Mouse (Mus musculus) CH12.LX (cell line): Measurements from ENCODE around the gene Stpg1.

ENCODE experiments used
- CTCF ChIP-seq, 2 experiments: IDR thresholded peaks in 1 of 2; conservative IDR thresholded peaks in 1 of 2; 2 replicates each; pipeline ENCODE4 v1.5.1; 2011 to 2012; ENCODE audit warnings: low read depth in 2 of 2, low read length in 2 of 2, improper control_type of control experiment in 1 of 2, inconsistent platforms in 1 of 2, mild to moderate bottlenecking in 1 of 2, moderate library complexity in 1 of 2
- E2F4 ChIP-seq: IDR thresholded peaks from 2 replicates; pipeline ENCODE4 v1.6.1; 2011; ENCODE audit warnings: low read depth, low read length, improper control_type of control experiment; ENCODE audit not compliant: insufficient replicate concordance
- KAT2A ChIP-seq: IDR thresholded peaks from 2 replicates; pipeline ENCODE4 v1.6.1; 2012; ENCODE audit warnings: low read length, improper control_type of control experiment, inconsistent platforms; ENCODE audit not compliant: insufficient replicate concordance
- POLR2AphosphoS2 ChIP-seq: IDR thresholded peaks from 2 replicates; pipeline ENCODE4 v1.6.1; 2011; ENCODE audit warnings: low read depth, low read length, improper control_type of control experiment
- TCF12 ChIP-seq: IDR thresholded peaks from 2 replicates; pipeline ENCODE4 v1.6.1; 2014; ENCODE audit warnings: low read depth, mild to moderate bottlenecking, inconsistent platforms, low read length, improper control_type of control experiment

DNA sequence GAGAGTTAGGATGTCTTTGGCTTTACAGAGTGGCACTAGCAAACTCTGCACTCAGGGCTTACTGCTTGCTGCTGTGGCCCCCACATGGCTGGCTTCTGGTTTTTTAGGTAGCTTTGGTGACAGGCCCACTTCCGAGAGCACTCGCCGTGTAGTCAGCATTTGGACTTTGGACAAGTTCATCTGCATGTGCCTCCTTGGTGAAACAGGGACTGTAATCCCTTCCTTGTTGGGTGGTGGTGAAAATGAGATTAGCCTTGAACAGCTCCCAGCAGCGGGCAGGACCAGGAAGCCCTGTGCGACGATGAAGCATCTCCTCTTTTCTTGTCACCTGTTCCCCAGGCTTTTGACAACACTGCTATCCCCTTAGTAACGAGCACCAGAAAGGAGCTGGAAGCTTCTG, 19.3 kb downstream of the Stpg1 start:
- TF ChIP-seq TCF12 (no peak), E2F4 (no peak), CTCF (conservative IDR thresholded peaks at IDR 0.05 in 1 of 2, IDR thresholded peaks at IDR 0.05 in 1 of 2; ENCODE audit: low read depth in 2 of 2, low read length in 2 of 2) (no peak), KAT2A (no peak), POLR2AphosphoS2 (no peak)
